Mouse (Mus musculus): ENCODE measurements at regions not wholly inside any gene's neighbourhood (a gene's known extent, or its start where the extent isn't known, plus 50 kb on each side); places are given as distances from the start of the nearest gene placed in this dataset.

DNA sequence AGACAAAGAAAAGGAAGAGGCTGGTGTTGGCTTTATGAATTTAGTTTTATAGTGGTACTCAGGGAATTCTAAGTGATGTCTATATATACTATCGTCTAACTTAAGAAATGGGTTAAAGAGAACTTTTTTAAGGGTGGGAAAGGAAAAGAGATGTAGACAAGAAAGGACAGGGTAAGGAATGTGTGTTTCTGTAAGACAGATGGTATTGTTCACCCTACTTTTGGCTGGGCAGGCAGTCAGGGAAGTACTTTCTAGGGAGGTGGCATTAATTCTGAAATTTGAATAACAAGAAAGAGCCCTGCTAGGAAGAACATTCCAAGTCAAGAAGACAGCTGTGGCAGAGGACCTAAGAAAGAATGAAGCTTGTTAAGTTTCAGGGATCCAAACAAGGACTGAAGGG, 263.0 kb downstream of the Pik3r1 start:
- no peak for DNase-seq (ENCODE audit: low spot score)

- DNase-seq (ENCODE audit: low spot score), result no peak
These were observed 263.8 kb downstream of the Pik3r1 start for GRCm38 (mm10) chr13:101504241-101504640.

DNA sequence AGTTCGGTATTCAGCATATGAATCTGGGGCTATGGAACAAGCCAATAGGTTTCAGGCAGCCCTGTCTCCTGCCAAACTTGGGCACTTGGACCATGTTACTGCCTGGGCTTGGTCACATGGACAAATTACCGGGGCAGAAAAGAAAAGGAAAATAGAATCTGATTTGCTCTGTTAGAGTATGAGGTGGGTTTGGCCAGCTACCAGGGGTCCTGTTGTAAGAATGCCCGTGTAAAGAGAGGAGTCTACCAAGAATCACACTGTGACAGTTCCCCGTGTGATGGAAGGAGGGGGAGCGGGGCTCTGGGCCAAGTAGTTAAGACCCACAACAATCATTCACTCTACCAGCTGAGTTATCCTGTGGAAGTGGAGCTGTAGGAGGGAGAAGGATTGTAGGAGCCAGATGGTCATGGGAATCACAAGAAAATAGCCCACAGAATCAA, 266.2 kb downstream of the Pik3r1 start:
- no peak for DNase-seq (ENCODE audit: low spot score)

GRCm38 (mm10) chr13:101501061-101501460, 267.0 kb downstream of the Pik3r1 start:
- no peak for DNase-seq (ENCODE audit: low spot score)

- no peak for DNase-seq (ENCODE audit: low spot score)
These were observed 276.2 kb downstream of the Pik3r1 start for GRCm38 (mm10) chr13:101491835-101492234.

DNA sequence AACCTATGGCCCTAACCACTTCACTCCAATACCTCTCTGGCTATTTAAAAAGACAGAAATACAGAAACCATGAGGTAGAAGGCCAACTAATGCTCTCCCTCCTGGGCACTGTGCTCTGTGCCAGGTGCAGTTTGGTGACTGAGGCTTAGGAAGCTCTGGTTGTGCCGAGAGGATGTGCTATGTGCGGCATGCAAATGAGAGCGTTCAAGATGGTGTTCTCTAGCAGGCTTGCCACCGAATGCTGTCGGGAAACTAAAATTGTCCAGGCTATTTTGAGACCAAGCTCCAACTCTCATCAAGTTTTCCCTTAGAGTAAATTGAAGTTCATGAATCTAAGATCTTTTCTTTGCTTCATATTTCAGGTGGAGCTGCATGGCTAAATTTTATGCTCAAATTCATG, 277.1 kb downstream of the Pik3r1 start:
- DNase-seq (ENCODE audit: low spot score), result no peak

GRCm38 (mm10) chr13:101487621-101488020, 280.4 kb downstream of the Pik3r1 start:
- DNase-seq (ENCODE audit: low spot score), result no peak

DNA sequence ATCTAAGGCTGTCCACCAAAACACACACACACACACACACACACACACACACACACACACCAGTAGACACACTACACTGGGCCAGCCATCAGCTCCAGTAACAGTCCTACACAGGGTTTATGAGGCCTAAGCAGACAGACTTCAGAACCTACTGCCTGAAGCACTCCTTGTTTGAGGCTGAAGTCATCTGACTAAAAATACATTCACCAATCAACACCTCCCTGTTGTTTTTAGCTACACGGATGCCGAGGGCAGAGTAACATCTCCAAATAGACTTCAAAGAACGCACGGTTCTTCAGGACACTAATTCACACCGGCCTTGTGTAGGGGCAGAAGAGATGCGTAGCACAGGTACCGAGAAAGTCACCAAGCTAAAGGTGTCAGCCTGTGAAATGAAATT, 282.2 kb downstream of the Pik3r1 start:
- DNase-seq (ENCODE audit: low spot score), result no peak

- no peak for DNase-seq (ENCODE audit: low spot score)
These were observed 284.2 kb downstream of the Pik3r1 start for GRCm38 (mm10) chr13:101483816-101484215.

- DNase-seq (ENCODE audit: low spot score), result no peak
These were observed 286.3 kb downstream of the Pik3r1 start for GRCm38 (mm10) chr13:101481551-101482184.

DNA sequence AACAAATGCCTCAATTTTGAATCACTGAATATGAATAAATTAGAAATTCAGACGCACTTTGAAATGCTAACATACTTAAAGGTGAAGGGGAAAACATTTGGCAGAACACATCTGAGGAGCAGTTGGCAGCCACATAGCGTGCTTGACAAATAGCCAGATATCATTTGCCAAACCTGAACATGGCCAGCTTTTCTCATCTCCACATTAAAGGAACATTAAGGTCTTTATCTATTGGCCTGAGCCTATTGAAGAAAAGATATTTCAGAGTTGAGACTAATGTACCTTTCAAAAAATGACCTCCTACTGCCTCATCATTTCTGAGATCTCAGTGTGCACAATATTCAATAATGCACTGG, 288.7 kb downstream of the Pik3r1 start:
- DNase-seq (ENCODE audit: low spot score), result no peak

GRCm38 (mm10) chr13:101478608-101479296, 289.3 kb downstream of the Pik3r1 start:
- DNase-seq (ENCODE audit: low spot score), result no peak

- no peak for DNase-seq (ENCODE audit: low spot score)
These were observed 294.7 kb downstream of the Pik3r1 start for GRCm38 (mm10) chr13:101473349-101473748.

DNA sequence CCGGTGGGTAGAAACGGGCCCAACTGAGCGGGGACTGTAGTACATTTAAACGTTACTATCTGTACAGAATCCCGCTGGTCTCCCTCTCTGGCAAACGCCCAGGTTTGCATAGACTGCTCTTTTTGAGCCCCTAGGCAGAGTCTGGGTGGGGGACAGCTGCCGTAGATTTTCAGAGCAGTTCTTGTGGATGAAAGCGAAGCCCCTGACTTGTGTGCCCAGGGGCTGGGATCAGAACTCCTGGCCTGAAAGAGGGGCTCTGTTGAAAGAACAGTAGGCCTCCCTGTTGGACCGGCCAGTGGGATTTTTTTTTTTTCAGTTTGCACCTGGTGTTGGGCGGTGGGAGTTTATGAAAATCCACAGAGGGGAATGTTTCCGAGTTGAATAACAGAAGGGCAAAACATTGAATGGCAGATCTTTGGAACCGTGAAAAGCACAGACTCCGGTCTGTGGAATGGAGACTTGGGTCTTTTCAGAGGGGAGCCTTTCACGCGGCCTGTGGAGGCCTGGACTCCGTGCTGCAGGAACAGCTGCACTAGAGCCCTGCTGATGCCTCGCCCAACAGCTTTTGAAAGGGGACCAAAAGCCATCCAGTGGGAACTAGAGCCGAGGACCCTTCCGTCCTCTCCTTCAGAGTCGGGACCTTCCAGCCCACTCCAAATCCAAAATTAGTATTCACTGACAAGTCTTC, 297.3 kb downstream of the Pik3r1 start:
- no peak for DNase-seq (ENCODE audit: low spot score)

DNA sequence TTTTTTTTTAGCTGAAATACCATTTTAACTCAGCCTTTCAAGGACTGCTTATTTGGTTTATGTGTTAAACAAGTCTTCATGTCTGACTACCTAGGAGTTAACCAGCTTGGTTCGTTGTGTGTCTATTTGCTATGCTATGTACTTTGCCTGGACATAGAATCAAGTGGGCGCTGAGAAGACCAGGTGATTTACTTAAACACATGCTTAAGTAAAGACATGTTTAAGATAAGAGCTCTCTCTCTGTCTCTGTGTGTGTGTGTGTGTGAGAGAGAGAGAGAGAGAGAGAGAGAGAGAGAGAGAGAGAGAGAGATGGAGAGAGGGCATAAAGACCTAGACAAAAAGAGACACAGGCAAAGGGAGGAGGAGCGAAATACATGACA, 302.3 kb downstream of the Pik3r1 start:
- no peak for DNase-seq (ENCODE audit: low spot score)

DNA sequence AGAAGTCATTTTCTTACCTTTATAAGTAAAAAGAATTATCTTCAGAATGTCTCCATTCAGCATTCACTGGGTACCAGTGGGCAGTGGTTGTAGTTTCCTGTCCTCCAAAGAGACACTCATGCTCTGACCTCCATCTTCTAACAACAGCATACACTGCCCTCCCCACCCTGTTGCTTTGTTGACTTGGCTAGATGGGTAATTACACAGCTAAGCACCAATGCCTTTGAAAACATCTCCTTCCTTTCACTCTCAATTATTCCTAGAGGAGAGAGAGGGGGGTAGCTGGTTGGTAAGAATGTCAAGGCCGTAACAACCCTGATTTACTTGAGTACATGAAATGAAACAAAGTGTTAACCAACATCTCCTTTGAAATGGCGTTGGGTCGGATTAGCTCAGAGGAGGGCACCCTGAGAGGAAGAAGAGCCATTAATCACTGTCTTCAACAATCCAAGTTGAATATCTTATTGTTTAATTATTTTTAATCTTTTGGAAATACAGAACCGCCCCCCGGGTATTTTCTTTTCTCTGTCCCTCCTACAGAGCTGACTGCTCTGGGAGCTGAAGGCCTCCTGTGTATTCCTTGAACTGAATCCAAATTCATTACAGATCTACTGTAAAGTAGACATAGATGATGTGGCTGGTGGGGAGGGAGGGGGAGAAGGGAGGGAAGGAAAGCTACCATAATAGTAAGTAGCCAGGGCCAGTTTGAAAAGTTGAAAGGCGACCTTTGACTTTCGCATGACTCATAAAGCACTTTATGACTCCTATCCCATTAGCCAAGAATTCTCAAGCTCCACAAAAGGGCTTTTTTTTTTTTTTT, 302.9 kb downstream of the Pik3r1 start:
- DNase-seq (ENCODE audit: low spot score), result no peak

DNA sequence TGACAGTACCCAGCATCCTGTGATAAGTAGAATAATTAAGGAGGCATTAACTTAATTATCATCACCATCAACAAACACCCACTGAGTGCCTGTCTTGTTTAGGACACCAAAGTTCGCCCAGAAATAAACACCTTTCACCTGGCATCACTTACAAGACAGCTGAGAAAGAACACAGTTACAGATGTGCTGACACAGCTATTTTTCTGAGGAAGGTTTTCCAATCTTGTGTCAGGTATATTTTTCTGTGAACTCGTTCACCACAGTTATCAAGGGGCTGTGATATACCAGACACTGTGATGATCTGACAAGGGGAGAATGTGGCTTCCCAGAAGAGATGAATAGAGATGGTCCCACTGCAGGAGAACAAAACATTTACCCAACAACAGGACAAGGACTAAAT, 311.1 kb downstream of the Pik3r1 start:
- DNase-seq (ENCODE audit: low spot score), result no peak

- no peak for DNase-seq (ENCODE audit: low spot score)
These were observed 313.7 kb downstream of the Pik3r1 start for GRCm38 (mm10) chr13:101454276-101454675.

GRCm38 (mm10) chr13:101450501-101450900, 317.5 kb downstream of the Pik3r1 start:
- no peak for DNase-seq (ENCODE audit: low spot score)

- DNase-seq (ENCODE audit: low spot score), result no peak
These were observed 328.5 kb downstream of the Pik3r1 start for GRCm38 (mm10) chr13:101439517-101439916.

DNA sequence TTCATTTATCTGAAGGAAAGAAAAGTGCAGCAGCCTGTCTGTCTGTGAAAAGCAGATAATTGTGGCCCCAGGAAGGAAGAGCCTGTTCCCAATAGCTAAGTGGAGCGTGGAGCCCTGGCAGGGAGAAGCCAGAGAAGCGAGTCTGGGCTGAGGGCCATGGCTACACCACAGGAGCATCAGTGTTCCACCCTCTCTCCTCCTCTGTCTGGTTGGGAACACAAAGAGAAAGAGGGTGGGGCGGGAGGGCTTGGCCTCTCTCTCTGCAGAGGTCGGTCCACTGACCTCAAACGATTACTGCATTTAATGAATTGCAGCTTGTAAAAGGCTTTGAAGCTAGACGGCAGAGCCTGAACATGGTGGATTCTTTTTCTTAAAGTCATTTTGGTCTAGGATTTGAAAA, 329.0 kb downstream of the Pik3r1 start:
- no peak for DNase-seq (ENCODE audit: low spot score)

- no peak for DNase-seq (ENCODE audit: low spot score)
These were observed 334.9 kb downstream of the Pik3r1 start for GRCm38 (mm10) chr13:101433162-101433561.
